Mouse (Mus musculus): ENCODE data around the gene Pitx2. TPM values are rescaled to one million over a fixed set of nuclear protein-coding genes. Genes with fewer than 3 reads are reported as not detected.

Pitx2 gene
- polyA plus RNA-seq, 1 experiment from 2014 or later = 39.1 TPM

DNA sequence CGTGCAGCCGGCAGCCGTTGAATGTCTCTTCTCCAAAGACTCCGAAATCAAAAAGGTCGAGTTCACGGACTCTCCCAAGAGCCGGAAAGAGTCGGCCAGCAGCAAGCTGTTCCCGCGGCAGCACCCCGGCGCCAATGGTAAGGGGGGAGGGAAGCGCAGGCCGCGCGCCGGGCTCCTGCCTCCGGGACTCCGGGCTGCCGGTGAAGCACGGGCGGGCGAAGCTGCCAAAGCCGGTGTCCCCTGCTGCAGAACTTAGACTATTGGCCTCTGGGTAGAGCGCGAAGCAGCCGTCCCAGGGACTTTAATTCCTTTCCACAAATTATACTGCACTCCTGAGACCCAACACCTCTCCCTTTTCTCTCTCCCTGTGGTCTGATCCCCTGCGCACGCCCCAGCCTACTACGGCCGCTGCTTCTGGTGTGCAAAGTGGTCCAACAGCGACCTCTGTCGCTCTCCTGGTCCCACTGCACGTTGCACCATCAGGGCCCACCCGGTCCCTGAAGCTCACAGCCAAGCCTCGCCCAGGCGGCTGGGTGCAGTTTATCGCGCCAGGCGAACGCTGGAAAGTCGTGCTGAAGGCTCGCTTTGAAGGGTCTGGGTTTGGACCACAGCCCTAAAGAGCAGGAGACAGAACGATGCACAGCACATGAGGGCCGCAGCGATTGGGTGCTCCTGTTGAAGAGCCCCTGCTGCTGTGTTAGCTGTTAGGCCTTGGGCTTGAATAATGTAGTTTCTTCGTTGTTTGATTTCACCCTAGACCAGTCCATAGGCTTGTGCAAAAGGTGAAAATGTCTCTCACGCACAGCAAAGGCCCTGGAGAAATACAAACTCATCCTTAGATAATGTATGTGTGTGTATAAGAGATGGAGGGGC is 5.0 kb downstream of the Pitx2 start:
- Histone ChIP-seq H3K9me3 (replicated peaks) (no peaks in the 10 kb centered on the region), H3K36me3 (no peaks in the 10 kb centered on the region), H3K4me3 (peak overlapping the region; percentile 55), H3K4me1 (peaks cover 46% of the 10 kb centered on the region), H3K27ac (peak overlapping the region; percentile 59), H3K27me3 (ENCODE audit: low read depth, poor library complexity, severe bottlenecking) (peaks cover 99% of the 10 kb centered on the region)
- WGBS = under 1% methylated on average over 48 of the region's 48 CpGs
- peak; percentile 94 for DNase-seq (ENCODE audit: low spot score)

DNA sequence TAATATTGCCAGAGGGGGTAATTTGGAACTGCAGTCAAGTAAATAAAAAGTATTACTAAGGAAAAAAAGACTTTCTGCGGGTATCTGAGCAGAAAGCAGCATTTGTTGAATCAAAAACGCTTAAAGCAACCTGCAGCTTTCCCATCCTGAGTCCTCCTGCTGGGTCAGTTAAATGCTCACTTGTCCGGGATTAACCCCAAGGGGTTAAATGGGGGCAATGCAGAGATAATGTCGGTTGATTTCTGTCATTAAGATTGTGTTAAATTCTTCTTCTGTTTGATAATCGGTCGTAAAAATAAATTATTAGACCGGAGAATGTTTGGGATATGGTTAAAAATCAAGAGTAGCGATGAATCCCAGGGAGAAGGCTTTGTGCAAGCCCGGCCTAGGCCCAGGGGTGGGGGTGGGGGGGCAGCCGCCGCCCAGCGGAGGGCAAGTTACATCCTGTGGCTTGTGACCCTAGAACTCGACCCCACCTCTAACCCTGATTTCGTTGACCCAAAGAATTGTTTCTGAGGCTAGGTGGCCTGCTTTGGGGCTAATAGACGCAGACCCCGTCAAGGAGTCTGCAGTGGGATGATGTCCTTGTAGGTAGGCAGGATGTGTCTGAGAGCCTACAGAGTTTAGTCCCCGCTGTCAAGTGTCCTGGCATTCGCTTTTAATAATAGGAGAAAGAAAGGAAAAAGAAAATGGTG is 6.0 kb downstream of the Pitx2 start:
- no peaks in the 10 kb centered on the region for H3K36me3 ChIP-seq
- peaks cover 99% of the 10 kb centered on the region for H3K27me3 ChIP-seq (ENCODE audit: low read depth, poor library complexity, severe bottlenecking)
- WGBS = 3% methylated on average over 18 of the region's 18 CpGs
- H3K4me3 ChIP-seq = no peak overlapping the region
- peak; percentile 47 for DNase-seq (ENCODE audit: low spot score)
- H3K9me3 ChIP-seq (replicated peaks) = no peaks in the 10 kb centered on the region
- no peak overlapping the region for H3K27ac ChIP-seq
- H3K4me1 ChIP-seq = peaks cover 39% of the 10 kb centered on the region

DNA sequence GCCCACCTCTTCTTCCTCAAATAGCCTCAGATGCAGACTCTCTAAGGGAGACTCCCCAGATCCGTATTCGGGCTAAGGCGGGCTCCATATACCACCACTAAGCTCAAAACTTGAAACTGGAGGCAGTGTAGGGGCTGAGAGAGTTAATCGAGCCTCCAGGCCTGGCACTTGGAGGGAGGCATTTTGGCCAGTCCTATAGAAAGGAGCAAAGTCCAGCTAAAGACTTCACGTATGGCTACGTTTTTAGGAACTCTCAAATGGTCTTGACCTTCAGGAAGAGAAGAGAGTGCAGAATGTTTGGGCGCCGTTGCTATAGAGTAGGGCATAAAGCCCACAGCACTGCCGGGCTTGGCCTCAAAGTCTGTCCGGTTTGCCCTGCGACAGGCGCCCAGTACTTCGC is 7.1 kb downstream of the Pitx2 start:
- under 1% methylated on average over 13 of the region's 13 CpGs for WGBS
- Histone ChIP-seq H3K27ac (no peak overlapping the region), H3K36me3 (no peaks in the 10 kb centered on the region), H3K4me3 (0 out of 2 replicates have a peak overlapping the region, but pooled peaks have one; percentile 21), H3K27me3 (ENCODE audit: low read depth, poor library complexity, severe bottlenecking) (peaks cover 99% of the 10 kb centered on the region), H3K9me3 (replicated peaks) (no peaks in the 10 kb centered on the region), H3K4me1 (peaks cover 39% of the 10 kb centered on the region)
- no peak for DNase-seq (ENCODE audit: low spot score)

DNA sequence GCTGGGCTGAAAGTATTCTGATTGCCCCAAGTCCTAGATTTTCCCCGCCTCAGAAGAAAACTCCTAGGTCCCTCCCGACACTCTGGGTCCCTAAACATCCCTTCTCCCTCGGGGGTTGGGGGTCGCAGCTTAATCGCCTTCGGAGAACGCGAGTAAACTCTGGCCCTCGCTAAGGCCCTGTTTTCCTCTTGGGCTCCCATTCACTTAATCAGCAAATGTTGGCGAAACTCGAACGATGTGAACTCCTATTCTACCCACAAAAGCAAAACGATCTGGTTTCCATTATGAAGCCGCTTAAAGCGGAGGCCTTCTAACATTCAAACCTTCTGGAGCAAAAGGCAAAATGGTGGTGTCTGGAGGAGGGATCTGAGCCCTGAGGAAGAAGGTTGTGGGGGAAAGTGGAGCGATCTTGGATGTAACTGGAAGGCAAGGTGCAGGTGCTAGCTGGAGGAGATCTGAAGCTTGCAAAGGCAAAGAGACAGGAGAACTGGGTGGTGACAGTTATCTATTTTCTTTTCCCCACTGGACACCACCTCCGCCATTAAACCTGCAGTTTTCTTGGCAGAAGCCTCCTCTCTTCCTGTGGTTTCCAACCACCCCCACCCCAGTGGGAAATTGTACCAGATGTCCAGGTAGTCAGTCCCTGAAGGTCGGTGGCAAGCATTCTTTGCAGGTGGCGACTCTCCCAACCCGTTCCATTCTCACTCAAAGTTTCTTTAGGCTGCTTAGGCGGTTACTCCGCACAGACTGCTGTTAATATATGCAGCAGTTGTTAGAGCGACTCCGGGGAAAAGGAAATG is 7.8 kb downstream of the Pitx2 start:
- Histone ChIP-seq H3K27me3 (ENCODE audit: low read depth, poor library complexity, severe bottlenecking) (peaks cover 99% of the 10 kb centered on the region), H3K27ac (no peak overlapping the region), H3K4me3 (0 out of 2 replicates have a peak overlapping the region, but pooled peaks have one; percentile 21), H3K4me1 (peaks cover 39% of the 10 kb centered on the region), H3K9me3 (replicated peaks) (no peaks in the 10 kb centered on the region), H3K36me3 (no peaks in the 10 kb centered on the region)
- DNase-seq (ENCODE audit: low spot score) = peak; percentile 49
- WGBS = 2% methylated on average over 24 of the region's 24 CpGs

DNA sequence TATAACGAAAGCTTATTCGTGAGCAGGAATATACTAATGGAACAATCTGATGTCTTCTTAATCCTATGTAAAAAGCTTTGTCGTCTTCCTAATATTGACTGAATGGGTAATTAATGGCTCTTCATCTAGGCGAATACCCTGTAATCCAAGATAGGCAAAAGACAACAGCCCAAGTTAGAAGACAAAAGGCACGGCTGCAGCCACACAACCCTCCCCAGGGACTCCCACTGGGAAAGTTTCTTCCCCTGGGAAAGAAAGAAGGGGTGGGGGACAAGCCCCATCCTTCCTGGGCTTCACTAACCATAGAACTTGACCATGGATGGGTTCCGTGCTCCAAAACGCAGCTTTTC is 8.3 kb downstream of the Pitx2 start:
- Histone ChIP-seq H3K4me1 (peaks cover 33% of the 10 kb centered on the region), H3K27me3 (ENCODE audit: low read depth, poor library complexity, severe bottlenecking) (peaks cover 99% of the 10 kb centered on the region), H3K9me3 (replicated peaks) (no peaks in the 10 kb centered on the region), H3K27ac (no peak overlapping the region), H3K4me3 (no peak overlapping the region), H3K36me3 (no peaks in the 10 kb centered on the region)
- no peak for DNase-seq (ENCODE audit: low spot score)
- WGBS = 4% methylated on average over 7 of the region's 7 CpGs

DNA sequence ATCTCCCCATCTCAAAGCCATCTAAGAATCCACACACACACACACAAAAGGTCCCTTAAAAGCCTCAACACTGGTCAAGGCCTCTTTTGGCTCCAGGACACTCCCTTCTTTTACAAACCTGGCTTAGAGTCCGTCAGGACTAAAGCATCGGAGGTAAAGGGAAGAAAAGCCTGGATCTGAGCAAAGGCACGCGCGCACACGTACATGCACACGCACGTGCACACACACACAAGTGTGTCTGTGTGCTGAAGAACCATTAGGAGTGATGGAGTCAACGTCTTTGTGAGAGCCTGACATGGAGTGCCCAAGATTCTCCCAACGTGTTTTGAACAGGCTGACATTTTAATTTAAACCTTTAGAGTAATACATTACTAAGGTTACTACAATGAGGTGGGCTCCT is 8.7 kb downstream of the Pitx2 start:
- Histone ChIP-seq H3K4me3 (no peak overlapping the region), H3K27ac (no peak overlapping the region), H3K4me1 (peaks cover 32% of the 10 kb centered on the region), H3K36me3 (no peaks in the 10 kb centered on the region), H3K9me3 (replicated peaks) (no peaks in the 10 kb centered on the region), H3K27me3 (ENCODE audit: low read depth, poor library complexity, severe bottlenecking) (peaks cover 99% of the 10 kb centered on the region)
- no peak for DNase-seq (ENCODE audit: low spot score)
- 2% methylated on average over 10 of the region's 10 CpGs for WGBS

DNA sequence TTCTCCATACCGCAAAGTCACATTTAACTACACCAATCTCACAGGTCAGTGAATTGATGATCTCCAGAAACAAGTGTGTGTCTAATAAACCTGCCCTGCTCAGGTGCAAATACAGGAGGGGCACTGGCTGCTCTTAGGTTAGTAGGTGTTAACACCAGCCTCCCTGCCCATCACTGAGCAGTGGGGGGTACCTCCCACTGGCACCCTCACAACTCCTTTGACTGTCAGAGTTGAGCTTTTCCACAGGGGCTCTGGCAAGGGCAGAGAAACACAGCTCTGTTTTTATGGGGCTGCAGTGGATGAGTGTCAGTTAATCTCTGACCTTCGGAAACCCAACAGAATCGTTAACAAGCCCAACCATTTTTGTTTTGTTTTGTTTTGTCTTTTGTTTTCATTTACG is 9.6 kb downstream of the Pitx2 start:
- WGBS = 4% methylated on average over 4 of the region's 4 CpGs
- no peaks in the 10 kb centered on the region for H3K9me3 ChIP-seq (replicated peaks)
- no peak overlapping the region for H3K27ac ChIP-seq
- peaks cover 99% of the 10 kb centered on the region for H3K27me3 ChIP-seq (ENCODE audit: low read depth, poor library complexity, severe bottlenecking)
- peak; percentile 37 for DNase-seq (ENCODE audit: low spot score)
- H3K4me1 ChIP-seq = peaks cover 32% of the 10 kb centered on the region
- no peaks in the 10 kb centered on the region for H3K36me3 ChIP-seq
- no peak overlapping the region for H3K4me3 ChIP-seq

DNA sequence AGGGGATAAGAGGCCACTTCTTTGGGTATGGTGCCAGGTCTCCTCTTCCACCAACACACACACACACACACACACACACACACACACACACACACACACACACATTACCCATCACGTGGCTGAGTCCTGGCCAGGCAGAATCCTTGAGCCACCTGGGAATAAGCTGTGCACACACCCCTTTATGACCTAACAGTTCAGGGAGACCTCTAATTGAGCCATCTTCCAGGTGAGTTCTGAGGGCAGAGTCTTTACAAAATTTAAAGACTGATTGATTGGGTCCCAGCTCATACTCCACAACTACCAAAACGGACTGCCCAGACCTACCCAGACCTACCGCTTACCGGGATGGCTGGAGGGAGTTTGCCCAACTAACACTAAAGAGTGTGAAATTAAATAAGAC is 10.1 kb downstream of the Pitx2 start:
- H3K4me1 ChIP-seq = peaks cover 32% of the 10 kb centered on the region
- H3K4me3 ChIP-seq = no peak overlapping the region
- WGBS = under 1% methylated on average over 4 of the region's 4 CpGs
- peaks cover 99% of the 10 kb centered on the region for H3K27me3 ChIP-seq (ENCODE audit: low read depth, poor library complexity, severe bottlenecking)
- no peaks in the 10 kb centered on the region for H3K9me3 ChIP-seq (replicated peaks)
- DNase-seq (ENCODE audit: low spot score) = peak; percentile 32
- no peak overlapping the region for H3K27ac ChIP-seq
- no peaks in the 10 kb centered on the region for H3K36me3 ChIP-seq

DNA sequence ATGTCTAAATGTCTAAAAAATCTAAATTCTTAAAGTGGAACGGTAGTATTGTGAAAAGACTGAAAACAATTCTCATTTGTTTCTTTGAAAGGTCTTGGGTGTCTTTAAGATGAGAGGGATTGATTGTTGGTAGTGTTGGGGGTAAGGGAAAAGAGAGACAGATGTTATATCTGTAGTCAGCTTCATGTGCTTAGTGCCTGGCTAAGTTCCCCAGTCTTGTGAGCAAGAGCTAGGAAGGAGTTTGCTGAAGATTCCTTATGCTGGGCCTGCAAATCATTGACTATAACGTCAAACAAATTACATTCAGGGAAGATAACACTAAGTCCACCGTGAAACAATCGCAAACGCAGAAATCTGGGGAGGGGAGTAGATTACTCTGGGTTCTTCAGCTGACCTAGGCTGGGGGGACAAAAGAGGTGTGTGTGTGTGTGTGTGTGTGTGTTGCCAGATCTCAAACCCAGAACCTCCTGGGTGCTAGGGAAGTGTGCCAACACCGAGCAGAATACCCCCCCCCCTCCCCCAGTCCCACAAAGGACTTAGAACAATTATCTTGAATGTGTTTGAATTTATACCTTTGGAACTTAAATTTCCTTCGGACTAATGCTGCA is 12.5 kb downstream of the Pitx2 start:
- Histone ChIP-seq H3K27ac (no peak overlapping the region), H3K4me1 (peaks cover 41% of the 10 kb centered on the region), H3K36me3 (no peaks in the 10 kb centered on the region), H3K9me3 (replicated peaks) (no peaks in the 10 kb centered on the region), H3K27me3 (ENCODE audit: low read depth, poor library complexity, severe bottlenecking) (peaks cover 100% of the 10 kb centered on the region), H3K4me3 (no peak overlapping the region)
- 2% methylated on average over 7 of the region's 7 CpGs for WGBS
- DNase-seq (ENCODE audit: low spot score) = peak; percentile 34

DNA sequence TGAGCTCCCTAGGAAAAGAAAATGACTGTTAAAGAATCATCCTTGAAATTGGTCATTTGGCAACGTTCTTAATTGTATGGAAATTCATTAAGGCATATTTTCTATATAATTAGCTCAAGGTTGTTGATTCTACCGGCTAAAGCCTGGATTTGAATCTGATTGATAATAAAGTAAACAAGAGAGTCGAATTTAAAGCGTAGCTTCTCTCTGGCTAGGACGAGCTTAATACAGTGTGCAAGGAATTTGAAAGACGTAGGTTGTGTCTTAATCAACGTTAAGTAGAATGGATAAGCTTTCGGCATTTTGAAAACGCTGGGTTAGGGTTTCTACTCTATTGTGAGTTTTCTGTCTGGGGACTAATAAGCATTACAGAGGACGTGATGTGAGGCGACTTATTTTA is 13.1 kb downstream of the Pitx2 start:
- no peak for DNase-seq (ENCODE audit: low spot score)
- 2% methylated on average over 11 of the region's 11 CpGs for WGBS
- Histone ChIP-seq H3K4me3 (no peak overlapping the region), H3K36me3 (no peaks in the 10 kb centered on the region), H3K27me3 (ENCODE audit: low read depth, poor library complexity, severe bottlenecking) (peaks cover 100% of the 10 kb centered on the region), H3K9me3 (replicated peaks) (no peaks in the 10 kb centered on the region), H3K27ac (no peak overlapping the region), H3K4me1 (peaks cover 40% of the 10 kb centered on the region)

DNA sequence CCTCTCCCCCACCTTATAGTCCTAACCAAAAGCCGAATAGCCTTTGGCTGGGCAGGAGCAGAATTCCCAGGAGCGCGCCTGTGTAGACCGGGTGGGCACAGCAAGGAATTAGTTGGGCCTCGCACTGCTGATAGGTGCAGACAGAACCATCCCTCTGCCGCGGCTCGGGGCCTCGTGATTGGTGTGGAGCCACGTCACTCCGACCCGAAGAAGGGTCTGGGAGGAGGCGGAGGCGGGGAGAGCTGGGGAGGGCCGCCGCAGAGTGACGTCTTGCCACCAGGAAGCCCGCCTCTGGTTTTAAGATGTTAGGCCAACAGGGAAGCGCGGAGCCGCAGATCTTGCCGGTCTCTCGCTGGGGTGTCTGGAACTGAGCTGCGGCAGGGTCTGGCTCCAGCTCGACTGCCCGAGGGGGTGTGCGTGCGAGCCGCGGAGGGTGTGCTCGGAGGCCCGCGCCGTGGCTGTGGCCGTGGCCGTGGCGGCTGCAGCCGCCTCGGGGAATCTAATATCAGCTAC is 14.0 kb downstream of the Pitx2 start:
- Histone ChIP-seq H3K36me3 (no peaks in the 10 kb centered on the region), H3K4me1 (peaks cover 49% of the 10 kb centered on the region), H3K4me3 (peak overlapping the region; percentile 61), H3K27ac (no peak overlapping the region), H3K9me3 (replicated peaks) (no peaks in the 10 kb centered on the region), H3K27me3 (ENCODE audit: low read depth, poor library complexity, severe bottlenecking) (peaks cover 100% of the 10 kb centered on the region)
- WGBS = under 1% methylated on average over 39 of the region's 39 CpGs
- peak; percentile 93 for DNase-seq (ENCODE audit: low spot score)

DNA sequence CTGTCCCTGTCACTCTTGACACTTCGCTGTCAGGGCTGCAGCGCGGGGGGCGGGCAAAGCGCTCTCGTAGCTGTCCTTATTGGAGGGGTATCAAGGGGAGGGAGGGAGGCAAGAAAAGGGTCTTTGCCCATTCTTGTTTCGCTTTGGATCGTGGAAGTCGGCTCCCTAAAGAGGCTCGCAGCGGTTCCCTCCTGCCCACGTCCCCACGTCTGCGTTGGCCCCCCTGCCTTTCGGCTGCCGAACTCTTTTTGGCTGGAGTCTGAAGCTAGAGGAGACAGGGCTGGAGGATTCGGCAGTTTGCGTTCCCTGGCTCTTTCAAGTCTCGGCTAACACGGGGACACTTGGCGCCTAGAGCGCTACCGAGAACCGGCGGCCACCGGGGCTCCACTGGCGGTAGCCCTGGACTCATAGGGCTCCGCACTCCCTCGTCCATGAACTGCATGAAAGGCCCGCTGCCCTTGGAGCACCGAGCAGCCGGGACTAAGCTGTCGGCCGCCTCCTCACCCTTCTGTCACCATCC is 14.5 kb downstream of the Pitx2 start:
- H3K36me3 ChIP-seq = no peaks in the 10 kb centered on the region
- DNase-seq (ENCODE audit: low spot score) = no peak
- peak overlapping the region; percentile 61 for H3K4me3 ChIP-seq
- H3K4me1 ChIP-seq = peaks cover 51% of the 10 kb centered on the region
- peak overlapping the region; percentile 50; the same call in 1 of the 2 replicates for H3K27ac ChIP-seq
- H3K9me3 ChIP-seq (replicated peaks) = no peaks in the 10 kb centered on the region
- peaks cover 100% of the 10 kb centered on the region for H3K27me3 ChIP-seq (ENCODE audit: low read depth, poor library complexity, severe bottlenecking)
- under 1% methylated on average over 34 of the region's 34 CpGs for WGBS
